Mouse (Mus musculus): Measurements from ENCODE around the gene Mmp28.

DNA sequence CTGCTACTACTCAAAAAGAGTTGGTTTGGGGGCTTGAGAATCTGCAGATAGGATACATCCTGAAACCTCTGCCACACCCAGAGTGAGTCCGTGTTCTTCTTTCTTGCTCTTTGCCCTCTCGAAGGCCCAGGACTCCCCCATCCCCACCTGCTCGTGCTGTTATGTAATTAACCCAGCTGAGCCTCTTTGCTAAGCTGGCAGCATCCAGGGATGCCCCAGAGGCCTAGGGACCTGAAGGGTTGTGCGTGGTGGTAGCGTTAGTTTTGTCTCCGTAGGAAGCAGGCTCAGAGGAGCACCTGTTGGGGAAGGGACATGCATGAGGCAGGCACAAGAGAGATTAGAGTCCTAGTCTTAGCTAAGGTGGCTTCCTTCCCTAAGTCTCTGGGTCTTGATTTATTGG, 52.4 kb downstream of the Mmp28 start:
- TF ChIP-seq CTCF (IDR thresholded peaks at IDR 0.05; ENCODE audit: low read depth, low read length) (no peak), POLR2A (IDR thresholded peaks at IDR 0.05; ENCODE audit: borderline replicate concordance, low read depth, low read length) (no peak)
